Mouse (Mus musculus): ENCODE data around the gene Lin7a.
"Not testable (repeated sequence)": the region's sequence is repeated elsewhere in the genome, so short reads cannot be mapped to it uniquely, and the experiment has no call there.

Gene Lin7a

DNA sequence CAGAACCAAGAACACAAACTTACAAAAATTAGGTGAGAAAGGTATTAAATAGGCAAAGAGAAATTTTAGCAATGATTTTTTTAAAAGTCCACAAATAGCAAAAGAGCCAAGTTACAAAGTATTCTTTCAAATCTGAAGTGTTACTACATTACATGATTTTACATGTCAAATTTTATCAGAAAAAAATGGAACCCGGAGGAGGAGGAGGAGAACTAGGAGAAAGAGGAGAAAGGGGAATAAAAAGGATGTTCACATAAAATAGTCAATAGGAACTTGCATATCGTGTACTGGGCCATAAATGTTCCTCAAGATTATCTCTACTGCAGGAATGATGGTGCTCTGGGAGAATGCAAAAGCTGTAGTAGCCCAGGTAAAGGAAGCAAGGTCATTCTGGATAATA, 34.4 kb upstream of the Lin7a start:
- no peak for DNase-seq (ENCODE audit: low spot score)

DNA sequence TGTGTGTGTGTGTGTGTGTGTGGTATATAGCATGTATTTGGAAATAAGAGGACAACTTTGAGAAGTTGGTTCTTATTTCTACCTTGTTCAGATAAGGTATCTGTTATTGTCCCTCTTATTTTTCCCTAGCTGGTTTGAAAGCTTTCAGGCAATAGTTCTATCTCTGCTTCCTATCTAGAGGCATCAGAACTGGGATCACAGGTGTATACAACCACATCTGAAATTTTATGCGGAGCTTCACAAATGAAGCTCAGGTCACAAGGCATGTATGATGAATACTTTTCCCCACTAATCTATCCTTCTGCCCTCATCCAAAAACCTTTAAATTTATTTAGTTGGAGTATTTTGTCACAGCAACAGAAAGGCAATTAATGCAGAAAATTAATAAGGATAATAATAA, 33.8 kb upstream of the Lin7a start:
- DNase-seq (ENCODE audit: low spot score): no peak

DNA sequence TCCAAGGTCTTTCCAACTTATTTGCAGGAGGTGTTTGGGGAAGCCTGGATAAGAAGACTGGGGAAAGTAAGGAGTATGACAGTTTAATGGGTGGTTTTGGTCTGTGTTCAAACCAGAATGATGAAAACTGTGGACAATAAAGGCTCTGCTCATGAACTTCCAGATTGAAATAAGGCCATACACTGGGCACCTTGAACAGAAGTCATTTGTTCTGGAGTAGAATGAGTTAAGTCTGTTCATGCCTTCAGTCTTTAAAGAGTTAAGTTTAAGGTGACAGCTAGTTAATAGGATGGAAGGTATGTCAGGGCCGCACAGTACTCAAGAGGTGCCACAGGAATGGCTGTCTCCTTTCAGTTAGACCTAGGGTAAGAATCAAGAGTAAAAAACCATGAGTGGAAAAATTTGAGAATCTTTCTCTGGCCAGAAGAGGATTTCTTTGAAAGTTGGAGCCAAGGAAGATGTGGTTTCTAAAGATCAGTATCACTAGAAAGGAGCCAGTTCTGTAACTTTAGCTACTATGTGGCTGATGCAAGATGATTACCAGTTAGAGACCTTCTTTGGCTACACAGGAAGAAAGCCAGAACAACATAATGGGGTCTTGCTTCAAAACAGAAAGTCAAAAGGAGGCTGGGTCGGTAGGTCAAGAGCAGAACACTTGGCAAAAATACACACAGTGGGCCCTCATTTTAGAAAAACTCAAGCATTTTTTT, 33.2 kb upstream of the Lin7a start:
- no peak for DNase-seq (ENCODE audit: low spot score)

DNA sequence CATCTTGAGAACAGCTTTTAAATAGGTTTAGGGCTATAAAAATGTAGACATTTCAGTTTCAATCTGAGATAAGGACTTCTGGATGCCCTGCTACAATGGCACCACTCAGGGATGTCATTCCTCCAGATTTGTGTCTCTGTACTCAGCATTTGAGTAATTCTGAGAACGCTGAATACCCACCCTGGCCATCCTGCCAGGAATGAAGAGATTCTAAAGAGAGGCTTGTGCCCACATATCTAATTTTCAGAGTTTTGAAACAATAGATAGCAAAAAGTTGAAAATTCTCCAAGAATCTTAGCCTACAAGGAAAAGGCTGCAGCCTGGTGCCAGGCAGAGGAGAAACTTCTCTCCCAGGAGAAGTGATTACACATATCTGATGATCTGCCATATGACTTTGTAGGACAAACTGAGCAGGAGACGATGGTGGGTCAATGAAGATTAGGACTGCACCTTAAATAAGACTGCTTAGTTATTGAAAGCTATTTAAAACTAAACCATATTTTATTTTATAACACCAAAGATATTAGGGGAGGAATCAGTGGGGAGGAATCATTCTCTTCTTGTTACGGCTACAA, 32.5 kb upstream of the Lin7a start:
- DNase-seq (ENCODE audit: low spot score): no peak

DNA sequence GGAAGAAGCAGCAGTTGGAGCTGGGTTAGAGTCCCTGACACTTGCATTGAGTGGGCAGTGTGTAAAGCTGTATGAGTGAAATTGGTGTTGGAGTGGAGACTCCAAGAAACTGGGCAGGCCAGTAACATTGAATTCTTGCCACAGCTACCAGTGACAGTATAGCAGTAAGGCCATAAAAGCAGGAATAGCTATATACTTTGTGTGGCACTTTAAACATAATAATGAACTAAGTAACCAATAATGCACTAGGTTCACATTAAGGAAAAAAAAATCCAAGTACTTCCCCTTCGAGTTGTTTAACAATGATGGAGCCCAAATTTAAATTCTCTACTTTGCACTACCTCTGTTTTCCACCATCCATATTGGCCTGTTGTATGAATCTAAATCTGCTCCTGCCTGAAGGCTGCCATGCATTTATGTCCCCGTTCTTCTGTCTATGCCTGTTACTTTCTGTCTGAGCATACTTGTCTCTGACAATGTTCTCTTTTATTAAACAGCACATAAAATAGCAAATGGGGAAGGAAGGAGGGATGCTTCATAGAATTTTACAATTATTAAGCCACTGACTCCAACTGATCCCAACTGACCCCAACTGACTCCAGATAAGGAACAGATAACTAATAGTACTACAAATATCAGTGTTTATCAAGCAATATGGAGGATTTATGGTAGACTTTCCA, 31.7 kb upstream of the Lin7a start:
- no peak for DNase-seq (ENCODE audit: low spot score)

DNA sequence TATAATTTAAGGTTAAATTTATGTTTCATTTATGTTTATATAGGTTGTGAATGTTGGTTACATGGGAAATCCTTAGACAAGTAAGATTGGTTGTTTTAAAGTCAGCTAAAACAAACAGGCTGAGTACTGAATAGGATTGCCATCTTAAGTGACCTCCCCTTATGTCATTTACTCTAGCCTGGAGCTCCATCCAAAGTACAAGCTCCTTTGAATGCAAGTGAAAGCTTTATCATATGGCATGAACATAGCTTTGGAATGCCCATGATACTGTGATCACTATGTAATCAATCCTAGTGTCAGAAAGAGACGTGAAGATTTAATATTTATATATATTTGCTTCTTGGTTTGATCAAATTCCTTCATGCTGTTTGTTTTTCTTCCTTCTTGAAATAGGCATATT, 31.0 kb upstream of the Lin7a start:
- DNase-seq (ENCODE audit: low spot score): no peak

DNA sequence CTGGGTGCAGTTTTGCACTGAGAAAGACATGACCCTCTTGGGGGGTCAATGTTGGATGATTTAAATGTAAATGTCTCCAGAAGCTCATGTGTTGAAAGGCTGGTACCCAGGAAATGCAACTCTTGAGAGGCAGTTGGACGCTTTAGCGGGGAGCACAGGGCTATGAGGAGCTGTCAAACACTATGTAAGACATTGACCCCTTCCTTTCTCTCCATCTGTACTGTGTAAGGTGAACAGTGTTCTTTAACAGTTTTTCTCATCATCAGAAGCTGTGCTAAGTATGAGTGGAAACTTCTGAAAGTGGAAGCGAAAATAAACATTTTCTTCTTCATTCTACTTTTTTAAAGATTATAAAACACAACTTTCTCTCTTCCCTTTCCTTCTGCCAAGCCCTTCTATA, 30.5 kb upstream of the Lin7a start:
- DNase-seq (ENCODE audit: low spot score): no peak

DNA sequence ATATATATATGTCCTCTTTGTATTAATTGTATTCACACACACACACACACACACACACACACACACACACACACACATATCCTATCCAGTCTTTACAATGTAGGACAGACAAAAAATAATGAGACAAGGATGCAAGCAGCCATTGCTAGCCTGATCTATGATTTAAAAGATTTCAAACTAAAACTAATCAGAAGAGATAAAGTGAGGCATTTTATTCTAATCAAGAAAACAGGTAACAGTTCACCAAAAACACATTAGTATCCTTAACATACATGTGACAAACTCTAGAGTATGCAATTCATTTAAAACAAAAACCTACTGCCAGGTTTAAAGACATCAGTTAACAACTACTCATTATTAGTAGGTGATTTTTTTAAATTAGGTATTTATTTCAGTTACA, 30.1 kb upstream of the Lin7a start:
- no peak for DNase-seq (ENCODE audit: low spot score)

DNA sequence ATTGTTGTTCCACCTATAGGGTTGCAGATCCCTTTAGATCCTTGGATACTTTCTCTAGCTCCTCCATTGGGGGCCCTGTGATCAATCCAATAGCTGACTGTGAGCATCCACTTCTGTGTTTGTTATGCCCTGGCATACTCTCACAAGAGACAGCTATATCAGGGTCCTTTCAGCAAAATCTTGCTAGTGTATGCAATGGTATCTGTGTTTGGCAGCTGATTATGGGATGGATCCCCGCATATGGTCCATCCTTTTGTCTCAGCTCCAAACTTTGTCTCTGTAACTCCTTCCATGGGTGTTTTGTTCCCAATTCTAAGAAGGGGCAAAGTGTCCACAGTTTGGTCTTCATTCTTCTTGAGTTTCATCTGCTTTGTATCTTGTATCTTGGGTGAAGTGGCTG, 29.5 kb upstream of the Lin7a start:
- not testable (repeated sequence) for DNase-seq (ENCODE audit: low spot score)

DNA sequence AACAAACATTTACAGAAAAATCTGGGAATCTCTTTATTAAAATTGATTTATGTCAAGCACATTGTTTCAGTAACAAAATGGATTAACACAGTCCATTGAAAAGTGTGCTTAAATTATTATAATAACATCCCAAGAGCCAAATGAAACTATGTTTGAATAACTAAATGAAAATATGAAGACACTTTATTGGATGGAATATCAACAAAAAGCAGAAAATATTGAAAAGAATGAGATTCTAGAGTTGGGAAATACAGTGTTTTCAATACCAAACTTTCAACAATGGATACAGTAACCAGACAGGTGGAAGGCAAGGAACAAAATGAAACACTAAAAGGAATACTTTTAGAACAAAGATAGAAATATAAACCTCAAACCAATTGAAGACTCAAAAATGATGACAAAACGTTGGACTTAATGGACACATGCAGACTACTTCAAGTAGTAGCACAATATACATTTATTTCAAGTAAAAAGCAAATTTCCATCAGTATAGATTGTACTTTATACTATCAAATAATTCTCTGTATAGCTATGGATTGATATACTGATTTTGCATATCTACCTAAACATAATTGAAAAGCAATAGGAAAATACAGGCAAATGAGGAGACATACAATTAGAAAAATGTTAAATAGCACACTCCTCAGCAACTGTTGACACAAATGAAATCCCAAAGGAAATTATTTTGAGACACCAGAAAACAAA, 28.6 kb upstream of the Lin7a start:
- no peak for DNase-seq (ENCODE audit: low spot score)

DNA sequence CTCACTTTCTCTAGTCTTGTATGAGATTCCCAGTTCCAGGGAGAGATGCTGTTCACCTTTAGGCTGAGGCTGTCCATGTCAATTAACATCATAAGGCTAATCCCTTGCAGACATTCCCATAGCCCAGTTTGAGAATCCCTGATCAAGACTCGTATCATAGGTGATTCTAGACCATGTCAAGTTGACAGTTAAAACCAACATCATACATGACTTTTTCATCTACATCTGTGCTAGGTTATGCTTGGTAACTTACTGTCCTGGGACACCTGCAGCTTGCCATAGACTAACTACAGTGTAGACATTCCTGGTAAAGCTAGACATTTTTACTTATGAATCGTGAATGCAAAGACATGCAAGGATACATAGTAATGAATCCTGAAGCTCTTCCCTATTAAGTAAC, 27.3 kb upstream of the Lin7a start:
- DNase-seq (ENCODE audit: low spot score): no peak

DNA sequence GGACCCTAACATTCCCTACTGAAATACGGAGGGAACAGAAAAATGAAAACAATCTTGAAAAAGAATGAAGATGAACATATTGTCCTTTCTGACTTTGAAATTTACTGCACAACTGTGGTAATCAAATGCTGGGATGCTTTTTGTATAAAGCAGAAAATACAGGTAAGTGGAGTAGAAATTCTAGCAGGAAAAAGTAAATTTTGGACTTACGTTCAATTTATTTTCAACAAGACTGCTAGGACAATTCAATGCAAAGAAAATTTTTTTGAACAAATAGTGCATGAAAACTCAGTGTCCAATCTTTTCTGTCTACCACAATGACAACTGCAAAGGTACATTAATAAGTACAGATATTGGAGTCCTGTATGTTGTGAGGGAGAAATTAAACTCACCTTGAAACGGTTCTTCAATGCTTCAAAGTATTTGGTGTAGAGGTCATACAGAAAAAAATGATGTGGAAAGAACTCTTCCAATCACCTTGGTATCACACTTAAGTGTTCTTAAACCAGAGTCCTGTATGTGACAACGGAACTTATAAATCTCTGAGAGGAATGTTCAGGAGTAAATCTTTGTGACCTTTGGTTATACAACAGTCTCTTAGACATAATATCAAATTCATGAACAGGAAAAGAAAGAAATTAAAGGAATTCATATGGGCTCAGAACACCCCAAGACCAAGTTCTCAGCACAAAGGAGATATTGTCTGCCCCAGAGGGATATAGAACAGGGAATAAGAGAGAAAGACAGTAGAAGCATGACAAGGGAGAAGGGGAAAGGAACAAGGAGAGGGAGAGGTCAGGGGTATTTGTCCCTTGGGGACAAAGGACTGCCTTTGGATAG, 26.6 kb upstream of the Lin7a start:
- no peak for DNase-seq (ENCODE audit: low spot score)

DNA sequence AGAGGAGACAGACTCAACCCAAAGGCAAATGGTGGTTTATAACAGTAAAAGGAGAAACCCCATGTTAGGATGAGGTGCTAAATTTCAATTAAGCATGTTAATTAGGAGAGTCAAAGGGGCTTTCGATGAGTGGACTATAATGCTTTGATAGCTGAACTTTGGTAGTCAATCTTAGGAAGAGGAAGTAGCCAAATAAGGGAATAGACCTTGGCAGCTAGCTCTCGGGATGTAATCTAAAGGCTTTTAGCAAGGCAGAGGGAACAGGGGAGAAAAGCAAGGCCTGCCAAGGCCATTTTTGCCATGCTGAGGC, 26.0 kb upstream of the Lin7a start:
- no peak for DNase-seq (ENCODE audit: low spot score)

DNA sequence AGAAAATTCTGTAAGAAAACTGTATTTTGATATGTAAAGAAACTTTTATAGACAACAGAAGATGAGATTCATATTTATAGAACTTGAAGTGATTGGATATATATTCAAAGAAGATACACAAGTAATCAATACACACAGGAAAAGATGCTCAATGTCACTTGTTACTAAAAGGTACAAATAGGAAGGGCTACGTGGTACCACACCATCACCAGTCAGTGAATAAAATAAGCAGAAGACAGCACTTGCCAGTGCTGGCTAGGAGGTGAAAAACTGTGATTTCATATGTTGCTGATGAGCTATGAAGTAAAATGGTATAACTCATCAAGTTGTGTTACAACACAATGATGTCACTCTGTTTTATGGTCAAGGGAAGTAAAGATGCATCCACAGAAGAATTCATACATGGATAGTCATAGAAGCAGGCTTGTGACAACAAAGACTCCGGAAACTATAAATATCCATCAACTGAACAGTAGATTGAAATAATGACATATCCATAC, 25.5 kb upstream of the Lin7a start:
- DNase-seq (ENCODE audit: low spot score): no peak

DNA sequence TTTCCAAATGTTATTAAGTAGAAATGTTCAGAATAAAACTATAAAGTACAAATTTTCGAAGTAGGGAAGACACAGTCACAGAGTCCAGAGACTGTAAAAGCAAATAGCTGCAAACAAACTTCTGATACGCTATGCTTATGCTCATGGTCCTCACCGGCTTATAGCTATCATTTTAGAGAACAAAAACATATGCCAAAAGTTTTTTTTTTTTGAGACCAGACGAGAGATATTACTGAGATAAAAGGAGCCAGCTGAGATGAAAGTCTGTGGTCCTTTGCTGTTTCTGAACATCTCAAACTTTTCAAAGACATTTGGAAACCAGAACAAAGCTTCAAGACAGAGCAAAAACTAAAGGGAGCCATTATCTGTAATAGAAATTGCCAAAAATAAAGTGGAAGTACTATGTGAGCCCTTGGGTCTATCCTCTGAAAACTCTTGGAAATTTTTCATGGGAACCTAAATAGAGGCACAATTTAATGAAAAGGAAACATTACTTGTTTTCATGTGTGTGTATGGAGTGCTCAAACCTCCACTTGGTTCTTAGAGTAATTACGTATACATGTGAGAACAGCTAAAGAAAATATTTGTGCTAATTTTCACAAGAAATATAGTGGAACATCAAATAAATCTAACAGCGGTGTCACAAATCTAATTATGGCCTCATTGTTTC, 24.4 kb upstream of the Lin7a start:
- DNase-seq (ENCODE audit: low spot score): no peak

DNA sequence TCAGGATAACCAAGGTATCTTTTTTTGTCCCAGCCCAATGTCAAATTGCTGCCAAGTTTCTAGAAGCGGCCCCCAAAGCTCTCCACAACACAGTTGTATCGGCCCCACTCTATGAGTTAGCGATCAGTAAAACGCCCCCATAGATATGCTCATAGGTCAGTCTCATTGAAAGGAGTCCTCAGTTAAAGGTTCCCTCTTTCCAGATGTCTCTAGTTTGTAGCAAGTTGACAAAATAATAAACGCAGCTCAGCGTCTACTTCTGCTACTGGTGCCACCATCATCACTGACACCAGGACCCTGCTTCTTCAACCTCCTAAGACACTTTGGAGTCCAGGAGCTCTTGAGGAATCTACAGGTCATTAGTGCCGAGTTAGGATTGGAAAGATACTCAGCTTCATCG, 23.0 kb upstream of the Lin7a start:
- no peak for DNase-seq (ENCODE audit: low spot score)

DNA sequence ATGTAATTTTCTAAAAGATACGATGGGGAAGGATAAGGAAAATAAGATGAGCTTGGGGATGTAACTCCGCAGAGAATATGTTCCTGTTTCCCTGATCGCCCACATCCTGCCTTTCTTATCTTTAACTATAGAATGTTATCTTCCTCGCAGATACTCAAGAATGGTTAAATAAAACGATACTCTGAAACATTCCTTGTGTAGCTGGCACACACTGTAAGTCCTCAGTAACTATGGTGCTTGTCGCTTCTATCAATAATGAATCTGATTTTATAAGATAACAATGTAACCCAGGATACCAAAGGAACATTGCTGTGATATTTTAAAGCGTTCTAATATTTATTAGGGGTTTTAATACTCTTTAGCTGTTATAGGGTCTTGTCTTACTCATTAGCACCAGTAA, 22.4 kb upstream of the Lin7a start:
- DNase-seq (ENCODE audit: low spot score): no peak

DNA sequence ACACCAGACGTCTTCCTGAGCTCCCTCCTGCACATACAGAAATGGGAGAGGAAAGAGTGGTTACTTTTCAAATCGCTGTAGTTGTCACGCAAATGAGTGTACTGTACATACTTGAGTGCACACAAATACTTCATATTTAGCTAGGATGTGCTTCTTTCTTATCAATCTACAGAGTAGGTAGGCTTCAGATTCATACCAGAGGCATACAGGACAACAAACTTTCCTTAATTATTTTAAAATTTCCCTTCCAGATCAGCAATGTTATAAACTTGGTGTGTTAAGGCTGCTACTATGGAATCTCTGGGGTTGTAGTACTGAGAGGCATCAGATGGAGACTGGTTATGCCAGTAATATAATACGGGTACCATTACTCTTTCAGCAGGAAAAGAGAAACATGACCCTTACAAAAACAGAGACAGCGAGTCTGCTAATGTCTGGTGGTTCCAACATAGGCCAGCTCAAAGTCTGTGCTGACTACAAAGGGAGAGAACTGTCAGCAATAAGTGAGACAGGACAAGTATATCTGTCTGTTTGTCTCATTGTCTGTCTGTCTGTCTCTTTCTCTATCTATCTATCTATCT, 21.8 kb upstream of the Lin7a start:
- DNase-seq (ENCODE audit: low spot score): no peak

DNA sequence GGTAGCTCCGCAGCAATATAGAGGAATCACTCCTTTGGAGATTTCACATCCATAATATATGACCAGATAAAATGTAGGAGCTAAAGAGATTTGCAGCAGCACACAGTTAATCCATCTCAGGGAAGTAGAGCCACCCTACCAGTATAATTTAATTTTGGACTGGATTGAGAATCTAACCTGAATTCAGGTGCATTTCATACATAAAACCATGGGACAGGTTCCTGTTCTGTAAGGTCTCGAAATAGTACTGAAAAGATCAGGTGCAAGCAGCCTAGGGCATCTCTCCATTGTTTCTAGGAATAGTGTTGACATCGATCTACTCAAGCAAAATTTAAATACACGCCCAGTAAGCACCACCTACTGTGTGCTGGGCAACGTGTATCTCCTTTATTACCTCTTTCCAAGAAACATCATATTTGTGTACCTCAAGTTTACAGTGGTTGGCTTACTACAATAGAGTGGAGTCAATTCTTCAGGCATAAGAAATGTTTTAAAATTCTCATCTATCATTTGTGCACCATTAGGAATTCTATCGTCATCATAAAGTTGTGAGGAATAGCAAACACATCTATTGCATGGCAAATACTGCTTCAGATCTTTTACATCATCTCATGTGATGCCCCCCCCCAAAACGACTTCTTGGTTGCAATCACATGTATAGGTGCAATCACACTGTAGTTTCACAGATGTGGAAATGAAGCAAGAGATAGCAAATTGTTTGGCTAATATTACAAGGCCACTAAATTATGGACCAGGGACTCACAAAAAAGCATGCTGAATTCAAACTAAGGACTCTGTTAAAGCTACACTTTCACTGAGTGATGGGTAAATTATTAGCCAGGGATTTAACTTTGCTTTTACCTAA, 20.9 kb upstream of the Lin7a start:
- DNase-seq (ENCODE audit: low spot score): no peak

DNA sequence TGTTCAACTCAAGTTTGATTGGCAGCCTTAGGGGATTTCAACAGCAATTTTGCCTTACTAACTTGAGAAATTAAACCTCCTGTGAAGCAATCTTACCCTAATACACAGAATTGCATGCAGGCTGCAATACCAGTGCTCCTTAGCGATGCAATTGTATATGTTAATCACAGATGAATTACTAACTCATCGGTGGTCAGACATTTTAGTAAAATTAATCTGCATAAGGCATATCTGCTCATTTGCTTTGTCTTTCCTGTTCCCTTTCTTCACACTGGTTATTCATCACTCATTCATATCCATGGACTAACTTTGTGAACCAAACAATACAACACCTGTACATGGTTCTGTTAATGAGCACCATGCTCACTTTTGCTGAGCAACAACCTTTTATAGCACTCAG, 20.2 kb upstream of the Lin7a start:
- no peak for DNase-seq (ENCODE audit: low spot score)

Data from ovary, postnatal 10 days (tissue).